10 mouse cellular contexts compared by ENCODE assay signal in genomic region chr16:90011521-90012181, GRCm38 (mm10).
DNase-seq lines count a peak whose midpoint lies in the region; ATAC-seq and TF ChIP-seq lines count a peak whose summit lies in the region.
"Had no signal": no experiment of that assay in that cellular context is flagged by ENCODE, and none has a peak within 500 bp of the region (broad histone marks: within the 10 kb centered on the region; RNA-seq: fewer than 3 reads in every experiment).

No protein-coding gene starts in this region.

- no peaks in the 10 kb centered on the region for H3K36me3 ChIP-seq in heart, embryonic 16.5 days (ENCODE audit: control insufficient read depth, insufficient read depth)
- 0 out of 2 replicates have a peak, but pooled peaks cover 7% of the 10 kb centered on the region for H3K36me3 ChIP-seq in forebrain, embryonic 12.5 days (replicated peaks)
- no peaks in the 10 kb centered on the region for H3K36me3 ChIP-seq in midbrain, embryonic 11.5 days (ENCODE audit: control insufficient read depth, insufficient read depth, low read length)
- H3K36me3 ChIP-seq in kidney, adult 2 months (ENCODE audit: control insufficient read depth, insufficient read depth, low read length) = no peaks in the 10 kb centered on the region

- no peaks in the 10 kb centered on the region for H3K27me3 ChIP-seq in heart, embryonic 16.5 days (ENCODE audit: control insufficient read depth, insufficient read depth, low read length)
- no peaks in the 10 kb centered on the region for H3K27me3 ChIP-seq in forebrain, embryonic 12.5 days
- no peaks in the 10 kb centered on the region for H3K27me3 ChIP-seq in midbrain, embryonic 11.5 days (ENCODE audit: control insufficient read depth, insufficient read depth, low read length)
- H3K27me3 ChIP-seq in kidney, adult 2 months (replicated peaks; ENCODE audit: control insufficient read depth, insufficient read depth, low read length) = no peaks in the 10 kb centered on the region

- TF ChIP-seq POLR2A in kidney, adult 2 months (IDR thresholded peaks at IDR 0.05; ENCODE audit: low read depth, low read length) = no peak

- H3K9me3 ChIP-seq in heart, embryonic 16.5 days (replicated peaks; ENCODE audit: control insufficient read depth, low read length) = no peaks in the 10 kb centered on the region
- H3K9me3 ChIP-seq in forebrain, embryonic 12.5 days = no peaks in the 10 kb centered on the region
- no peaks in the 10 kb centered on the region for H3K9me3 ChIP-seq in midbrain, embryonic 11.5 days (ENCODE audit: control insufficient read depth, low read length)

- 68% methylated on average over 32 of the region's 32 CpGs for WGBS in heart, embryonic 16.5 days
- WGBS in forebrain, embryonic 12.5 days = 71% methylated on average over 32 of the region's 32 CpGs
- 68% methylated on average over 32 of the region's 32 CpGs for WGBS in midbrain, embryonic 11.5 days
- 90% methylated on average over 32 of the region's 32 CpGs for WGBS in kidney, adult 2 months

- no peak overlapping the region; the same call in 1 of the 2 replicates for H3K9ac ChIP-seq in heart, embryonic 16.5 days (ENCODE audit: low read length)
- H3K9ac ChIP-seq in forebrain, embryonic 12.5 days = no peak overlapping the region
- no peak overlapping the region for H3K9ac ChIP-seq in midbrain, embryonic 11.5 days (ENCODE audit: low read length)

- no peak overlapping the region for H3K4me3 ChIP-seq in heart, embryonic 16.5 days (ENCODE audit: low read length)
- no peak overlapping the region for H3K4me3 ChIP-seq in forebrain, embryonic 12.5 days (replicated peaks)
- H3K4me3 ChIP-seq in midbrain, embryonic 11.5 days (ENCODE audit: low read depth, low read length) = no peak overlapping the region
- H3K4me3 ChIP-seq in kidney, adult 2 months (ENCODE audit: insufficient read depth, low read depth, low read length) = no peak overlapping the region
- H3K4me3 ChIP-seq: myocyte had no signal

- DNase-seq in heart, postnatal 14 days = no peak
- DNase-seq in R1 (ENCODE audit: low read depth, low spot score) = peak; percentile 54
- peak; percentile 85 for DNase-seq in midbrain, embryonic 11.5 days (ENCODE audit: low spot score, missing footprints)
- no peak for DNase-seq in adrenal gland, postnatal 10 days
- no peak for DNase-seq in adrenal gland, adult (ENCODE audit: inconsistent age in 2 of 2, low spot score in 1 of 2)
- no peak for DNase-seq in kidney, adult 2 months
- DNase-seq: layer of hippocampus, postnatal 36 days had no signal

- no peak overlapping the region for H3K4me2 ChIP-seq in heart, embryonic 16.5 days (ENCODE audit: low read depth, low read length)
- no peak overlapping the region for H3K4me2 ChIP-seq in forebrain, embryonic 12.5 days
- no peak overlapping the region for H3K4me2 ChIP-seq in midbrain, embryonic 11.5 days

- peaks cover 2% of the 10 kb centered on the region; the same call in 1 of the 2 replicates for H3K4me1 ChIP-seq in heart, embryonic 16.5 days (ENCODE audit: control insufficient read depth, insufficient read depth, low read length)
- peaks cover 11% of the 10 kb centered on the region for H3K4me1 ChIP-seq in forebrain, embryonic 12.5 days
- peaks cover 8% of the 10 kb centered on the region; the same call in 1 of the 2 replicates for H3K4me1 ChIP-seq in midbrain, embryonic 11.5 days (ENCODE audit: control insufficient read depth, insufficient read depth, low read length)
- H3K4me1 ChIP-seq in kidney, adult 2 months (ENCODE audit: control insufficient read depth, insufficient read depth, low read length) = no peaks in the 10 kb centered on the region

- TF ChIP-seq CTCF in kidney, adult 2 months (conservative IDR thresholded peaks at IDR 0.05; ENCODE audit: insufficient read depth, insufficient read length, low read depth, low read length) = no peak

- ATAC-seq in heart, embryonic 16.5 days (replicated peaks; ENCODE audit: extremely low read depth, insufficient read depth, low FRiP score) = no peak
- peak; percentile 42 for ATAC-seq in forebrain, embryonic 12.5 days (ENCODE audit: low FRiP score)
- ATAC-seq in midbrain, embryonic 11.5 days (ENCODE audit: low FRiP score) = peak; percentile 84

- intact Hi-C loops in heart, postnatal 14 days (cut with DNase I) = no loop called here

- 0 out of 2 replicates have a peak overlapping the region, but pooled peaks have one; percentile 5 for H3K27ac ChIP-seq in heart, embryonic 16.5 days (ENCODE audit: low read length)
- H3K27ac ChIP-seq in forebrain, embryonic 12.5 days = no peak overlapping the region; the same call in 1 of the 2 replicates
- H3K27ac ChIP-seq in midbrain, embryonic 11.5 days (ENCODE audit: low read depth, low read length) = no peak overlapping the region; the same call in 1 of the 2 replicates
- no peak overlapping the region for H3K27ac ChIP-seq in kidney, adult 2 months (ENCODE audit: insufficient read depth, low read depth, low read length)

Comparison
In these comparisons a context has a peak if more than half of its experiments do, and no peak if none do; other contexts are left out.
1. DNase-seq: peak in R1 (single experiment) and midbrain, embryonic 11.5 days (single experiment); none in heart, postnatal 14 days (0 of 2), adrenal gland, postnatal 10 days (single experiment), adrenal gland, adult (0 of 2) and kidney, adult 2 months (single experiment).